Mouse (Mus musculus): ENCODE measurements around the gene Ppp1r18. TPM values are rescaled to one million over a fixed set of nuclear protein-coding genes. Genes with fewer than 3 reads are reported as not detected.

The Ppp1r18 gene
- polyA plus RNA-seq, 1 experiment: 78.4 TPM

DNA sequence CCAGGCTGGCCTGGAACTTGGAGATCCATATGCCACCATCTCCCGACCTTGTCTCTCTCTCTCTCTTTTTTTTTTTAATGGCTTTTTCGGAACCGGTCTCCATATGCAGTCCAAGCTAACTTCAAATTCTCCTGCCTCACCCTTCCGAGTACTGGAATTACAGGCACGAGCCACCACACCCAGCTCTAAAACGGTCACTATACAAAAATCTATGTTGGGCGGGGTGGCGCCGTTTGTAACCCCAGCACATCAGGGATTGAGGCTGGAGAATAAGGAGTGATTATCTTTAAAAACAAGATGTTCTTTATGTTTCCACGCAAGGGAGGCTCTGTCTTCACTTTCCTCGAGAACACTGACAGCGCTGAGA, 4.6 kb upstream of the Ppp1r18 start:
- peaks cover 1% of the 10 kb centered on the region; the same call in 1 of the 2 replicates for H3K4me1 ChIP-seq (ENCODE audit: control insufficient read depth, insufficient read depth, low read length)
- H3K27ac ChIP-seq (ENCODE audit: control insufficient read depth, insufficient read depth, low read depth, low read length, poor library complexity): peak overlapping the region; percentile 23
- TF ChIP-seq POLR2A (IDR thresholded peaks at IDR 0.05; ENCODE audit: borderline replicate concordance, control insufficient read depth, low read depth, low read length) (no peak), CTCF (IDR thresholded peaks at IDR 0.05; ENCODE audit: control insufficient read depth, insufficient read depth, low read length) (no peak)

DNA sequence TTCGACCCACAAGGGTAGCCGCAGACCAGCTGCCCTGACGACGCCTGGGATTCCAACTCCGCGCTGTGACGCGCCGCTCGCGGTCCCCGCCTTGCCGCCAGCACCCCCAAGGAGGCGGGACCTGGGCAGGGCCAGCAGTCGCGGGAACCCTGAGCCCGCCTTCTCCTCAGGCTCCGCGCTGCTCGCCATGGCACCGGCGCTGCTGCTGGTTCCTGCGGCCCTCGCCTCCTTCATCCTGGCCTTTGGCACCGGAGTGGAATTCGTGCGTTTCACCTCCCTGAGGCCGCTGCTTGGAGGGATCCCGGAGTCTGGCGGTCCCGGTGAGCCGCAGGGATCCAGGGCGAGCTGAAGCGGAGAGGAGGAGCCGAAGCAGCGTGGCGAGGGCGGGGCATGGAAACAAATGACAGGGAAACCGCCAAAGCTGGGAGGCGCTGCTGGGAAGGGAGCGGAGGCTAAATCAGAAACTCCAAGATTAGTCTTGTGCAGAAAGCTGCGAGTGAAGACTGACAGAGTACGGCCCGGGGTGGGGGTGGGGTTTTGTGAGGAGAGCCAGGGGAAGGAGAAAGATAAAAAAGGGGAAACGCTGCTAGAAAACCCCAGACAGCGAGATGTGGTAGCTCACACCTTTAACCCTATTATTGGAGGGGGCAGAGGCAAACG, 4.1 kb upstream of the Ppp1r18 start, which contains the start of gene Nrm:
Nrm (plus strand) TSS at position 121 of the 660 bp plus-strand sequence.
- Histone ChIP-seq H3K4me1 (ENCODE audit: control insufficient read depth, insufficient read depth, low read length) (peaks cover 1% of the 10 kb centered on the region; the same call in 1 of the 2 replicates), H3K27ac (ENCODE audit: control insufficient read depth, insufficient read depth, low read depth, low read length, poor library complexity) (peak within 1 kb of the TSS; percentile 23), H3K4me3 (replicated peaks; ENCODE audit: control insufficient read depth, low read depth, low read length) (peak within 1 kb of the TSS; percentile 76)
- WGBS: under 1% methylated on average over 47 of the region's 47 CpGs
- TF ChIP-seq CTCF (IDR thresholded peaks at IDR 0.05; ENCODE audit: control insufficient read depth, insufficient read depth, low read length) (peak; percentile 30; the same call in 1 of the 2 replicates), POLR2A (IDR thresholded peaks at IDR 0.05; ENCODE audit: borderline replicate concordance, control insufficient read depth, low read depth, low read length) (peak; percentile 66; the same call in 1 of the 2 replicates)

More for the DNA sequence above, 4.6 kb upstream of the Ppp1r18 start:
- WGBS: 9% methylated on average over 12 of the region's 12 CpGs
- peak overlapping the region; percentile 76 for H3K4me3 ChIP-seq (replicated peaks; ENCODE audit: control insufficient read depth, low read depth, low read length)

DNA sequence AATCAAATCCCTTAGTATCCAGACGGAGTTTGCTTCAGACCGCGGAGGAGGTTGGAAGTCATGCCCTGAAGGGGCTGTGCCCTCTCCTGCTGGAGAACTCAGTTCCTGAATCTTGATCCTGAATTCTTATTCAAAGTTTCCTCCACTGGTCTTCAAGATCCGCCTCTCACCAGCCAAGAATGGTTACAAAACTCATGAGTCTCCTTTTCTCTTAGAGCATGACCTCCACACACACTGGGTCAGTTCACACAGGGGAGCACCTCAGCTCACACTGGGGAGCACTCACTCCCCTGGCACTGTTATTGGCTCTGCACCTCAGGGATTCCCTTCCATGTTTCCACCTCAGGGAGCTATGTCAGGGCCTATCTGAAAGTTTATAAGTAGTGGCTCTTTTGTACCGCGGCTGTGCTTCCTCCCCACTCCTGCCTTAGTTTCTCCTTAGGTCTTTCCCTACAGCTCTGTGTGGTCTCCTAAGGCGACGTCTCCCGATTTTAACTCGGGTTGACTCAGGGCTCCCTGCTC, 500 bp upstream of the Ppp1r18 start:
- Histone ChIP-seq H3K4me3 (replicated peaks; ENCODE audit: control insufficient read depth, low read depth, low read length) (no peak overlapping the region), H3K27ac (ENCODE audit: control insufficient read depth, insufficient read depth, low read depth, low read length, poor library complexity) (peak overlapping the region; percentile 96; the same call in 1 of the 2 replicates), H3K4me1 (ENCODE audit: control insufficient read depth, insufficient read depth, low read length) (peaks cover 1% of the 10 kb centered on the region; the same call in 1 of the 2 replicates)
- WGBS: 48% methylated on average over 10 of the region's 10 CpGs
- no peak for TF ChIP-seq POLR2A (IDR thresholded peaks at IDR 0.05; ENCODE audit: borderline replicate concordance, control insufficient read depth, low read depth, low read length)
- TF ChIP-seq CTCF (IDR thresholded peaks at IDR 0.05; ENCODE audit: control insufficient read depth, insufficient read depth, low read length): no peak

- H3K4me1 ChIP-seq (ENCODE audit: control insufficient read depth, insufficient read depth, low read length): peaks cover 1% of the 10 kb centered on the region; the same call in 1 of the 2 replicates
- H3K27ac ChIP-seq (ENCODE audit: control insufficient read depth, insufficient read depth, low read depth, low read length, poor library complexity): peak overlapping the region; percentile 96
- WGBS: under 1% methylated on average over 38 of the region's 38 CpGs
- peak overlapping the region; percentile 83 for H3K4me3 ChIP-seq (replicated peaks; ENCODE audit: control insufficient read depth, low read depth, low read length)
- no peak for TF ChIP-seq CTCF (IDR thresholded peaks at IDR 0.05; ENCODE audit: control insufficient read depth, insufficient read depth, low read length)
- no peak; the same call in 1 of the 2 replicates for TF ChIP-seq POLR2A (IDR thresholded peaks at IDR 0.05; ENCODE audit: borderline replicate concordance, control insufficient read depth, low read depth, low read length)
These were observed 963 bp downstream of the Ppp1r18 start for GRCm38 (mm10) chr17:35866281-35866831.

DNA sequence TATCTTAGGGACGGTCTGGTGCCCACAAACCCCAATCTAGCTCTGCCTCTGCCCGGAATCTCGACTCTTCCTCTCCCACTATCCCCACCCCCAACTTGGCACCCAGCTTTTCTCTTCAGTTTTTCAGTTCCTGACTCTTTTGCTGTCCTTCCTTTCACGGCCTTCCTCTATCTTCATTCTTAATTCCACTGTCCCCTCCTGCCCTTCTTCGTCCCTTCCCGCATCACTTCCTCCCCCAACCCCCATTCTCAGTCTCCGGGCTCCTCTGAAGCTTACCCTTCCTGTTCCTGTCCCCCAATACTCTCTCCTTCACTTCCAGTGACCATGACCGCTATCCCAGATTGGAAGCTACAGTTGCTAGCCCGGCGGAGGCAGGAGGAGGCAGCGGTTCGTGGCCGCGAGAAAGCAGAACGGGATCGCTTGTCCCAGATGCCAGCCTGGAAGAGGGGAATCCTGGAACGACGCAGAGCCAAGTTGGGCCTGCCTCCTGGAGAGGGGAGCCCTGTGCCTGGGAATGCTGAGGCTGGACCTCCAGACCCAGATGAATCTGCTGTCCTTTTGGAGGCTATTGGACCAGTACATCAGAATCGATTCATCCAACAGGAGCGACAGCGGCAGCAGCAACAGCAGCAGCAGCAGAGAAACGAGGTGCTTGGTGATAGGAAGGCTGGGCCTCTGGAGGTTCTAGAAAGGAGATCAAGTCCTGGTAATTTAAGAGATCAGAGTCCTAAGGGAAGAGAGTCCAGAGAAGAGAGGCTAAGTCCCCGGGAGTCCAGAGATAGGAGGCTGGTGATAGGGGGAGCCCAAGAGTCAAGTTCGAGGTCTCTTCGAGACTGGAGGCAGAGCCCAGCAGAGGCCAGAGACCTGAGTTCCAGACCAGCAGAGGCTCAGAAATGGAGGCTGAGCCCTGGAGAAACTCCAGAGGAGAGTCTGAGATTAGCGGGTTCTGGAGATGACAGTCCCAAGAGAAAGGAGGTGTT, 1.8 kb downstream of the Ppp1r18 start:
- TF ChIP-seq POLR2A (IDR thresholded peaks at IDR 0.05; ENCODE audit: borderline replicate concordance, control insufficient read depth, low read depth, low read length): no peak
- peak; percentile 51; the same call in 1 of the 2 replicates for TF ChIP-seq CTCF (IDR thresholded peaks at IDR 0.05; ENCODE audit: control insufficient read depth, insufficient read depth, low read length)
- WGBS: 2% methylated on average over 26 of the region's 26 CpGs
- peak overlapping the region; percentile 96 for H3K27ac ChIP-seq (ENCODE audit: control insufficient read depth, insufficient read depth, low read depth, low read length, poor library complexity)
- peaks cover 1% of the 10 kb centered on the region; the same call in 1 of the 2 replicates for H3K4me1 ChIP-seq (ENCODE audit: control insufficient read depth, insufficient read depth, low read length)
- peak overlapping the region; percentile 83 for H3K4me3 ChIP-seq (replicated peaks; ENCODE audit: control insufficient read depth, low read depth, low read length)

- H3K27ac ChIP-seq (ENCODE audit: control insufficient read depth, insufficient read depth, low read depth, low read length, poor library complexity): peak overlapping the region; percentile 96
- WGBS: 3% methylated on average over 17 of the region's 17 CpGs
- TF ChIP-seq CTCF (IDR thresholded peaks at IDR 0.05; ENCODE audit: control insufficient read depth, insufficient read depth, low read length): no peak
- TF ChIP-seq POLR2A (IDR thresholded peaks at IDR 0.05; ENCODE audit: borderline replicate concordance, control insufficient read depth, low read depth, low read length): peak; percentile 33; the same call in 1 of the 2 replicates
- peak overlapping the region; percentile 83 for H3K4me3 ChIP-seq (replicated peaks; ENCODE audit: control insufficient read depth, low read depth, low read length)
- peaks cover 3% of the 10 kb centered on the region; the same call in 1 of the 2 replicates for H3K4me1 ChIP-seq (ENCODE audit: control insufficient read depth, insufficient read depth, low read length)
These were observed 2.9 kb downstream of the Ppp1r18 start for GRCm38 (mm10) chr17:35868165-35868820.

DNA sequence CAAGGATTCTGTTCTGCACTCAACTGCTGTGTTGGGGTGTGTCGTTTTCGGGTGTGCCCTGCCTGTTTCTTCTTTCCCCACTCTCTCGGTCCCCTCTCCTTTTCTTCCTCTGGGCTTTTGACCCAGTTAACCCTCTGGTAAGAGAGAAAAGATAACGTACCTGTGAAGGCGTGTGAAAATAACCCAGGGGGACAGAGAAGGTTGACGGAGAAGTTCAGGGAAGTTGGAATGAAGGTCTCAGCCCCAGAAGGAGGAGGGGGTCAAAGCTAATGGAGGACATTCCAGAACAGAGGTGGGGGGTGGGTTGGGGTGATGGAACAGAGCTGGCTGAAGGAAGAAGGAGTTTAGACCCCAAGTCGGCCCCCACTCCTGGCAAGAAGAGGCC, 3.6 kb downstream of the Ppp1r18 start:
- peak overlapping the region; percentile 96 for H3K27ac ChIP-seq (ENCODE audit: control insufficient read depth, insufficient read depth, low read depth, low read length, poor library complexity)
- TF ChIP-seq CTCF (IDR thresholded peaks at IDR 0.05; ENCODE audit: control insufficient read depth, insufficient read depth, low read length): no peak
- TF ChIP-seq POLR2A (IDR thresholded peaks at IDR 0.05; ENCODE audit: borderline replicate concordance, control insufficient read depth, low read depth, low read length): no peak
- peaks cover 5% of the 10 kb centered on the region for H3K4me1 ChIP-seq (ENCODE audit: control insufficient read depth, insufficient read depth, low read length)
- H3K4me3 ChIP-seq (replicated peaks; ENCODE audit: control insufficient read depth, low read depth, low read length): peak overlapping the region; percentile 83
- under 1% methylated on average over 7 of the region's 7 CpGs for WGBS
